In genomic region chr13:58387948-58388347, GRCm38 (mm10) we compare ENCODE assay signal across 9 mouse cellular contexts. TPM values are rescaled to one million over a fixed set of nuclear protein-coding genes. Genes with fewer than 3 reads are reported as not detected.
DNase-seq lines count a peak whose midpoint lies in the region; ATAC-seq lines count a peak whose summit lies in the region.
"Had no signal": no experiment of that assay in that cellular context is flagged by ENCODE, and none has a peak within 500 bp of the region (broad histone marks: within the 10 kb centered on the region; RNA-seq: fewer than 3 reads in every experiment).

No protein-coding gene starts in this region.

- H3K4me2 ChIP-seq in forebrain, embryonic 14.5 days (ENCODE audit: low read length), result no peak overlapping the region
- H3K4me2 ChIP-seq in hindbrain, embryonic 11.5 days (replicated peaks; ENCODE audit: low read depth, low read length), result no peak overlapping the region
- no peak overlapping the region for H3K4me2 ChIP-seq in lung, embryonic 16.5 days (ENCODE audit: low read depth, low read length)
- H3K4me2 ChIP-seq: limb, embryonic 15.5 days had no signal

- no peaks in the 10 kb centered on the region for H3K4me1 ChIP-seq in forebrain, embryonic 14.5 days (ENCODE audit: control insufficient read depth, insufficient read depth, low read length)
- no peaks in the 10 kb centered on the region for H3K4me1 ChIP-seq in hindbrain, embryonic 11.5 days (replicated peaks; ENCODE audit: control insufficient read depth, insufficient read depth, low read length)
- H3K4me1 ChIP-seq in lung, embryonic 16.5 days (replicated peaks; ENCODE audit: control insufficient read depth, insufficient read depth, low read length), result peaks cover 8% of the 10 kb centered on the region

- DNase-seq in NIH3T3 (ENCODE audit: low read depth), result peak; percentile 73
- peak; percentile 75 for DNase-seq in c-Kit-positive CD71-positive TER-119-negative erythroid progenitor cells, embryonic 14.5 days (ENCODE audit: low read depth)
- DNase-seq in forebrain, embryonic 14.5 days (ENCODE audit: low spot score), result peak; percentile 85
- DNase-seq in hindbrain, embryonic 11.5 days (ENCODE audit: low spot score), result peak; percentile 83
- DNase-seq in layer of hippocampus, adult 9-11 months, result peak; percentile 57
- peak; percentile 82 to 87 for DNase-seq in right cerebral cortex, adult 2 months (ENCODE audit: low spot score in 2 of 2)
- DNase-seq in urinary bladder, postnatal 25 days (ENCODE audit: low spot score), result peak; percentile 50

- no peak overlapping the region for H3K27ac ChIP-seq in forebrain, embryonic 14.5 days (ENCODE audit: low read depth, low read length)
- no peak overlapping the region for H3K27ac ChIP-seq in hindbrain, embryonic 11.5 days (ENCODE audit: low read depth, low read length)
- no peak overlapping the region for H3K27ac ChIP-seq in lung, embryonic 16.5 days (ENCODE audit: low read length)
- H3K27ac ChIP-seq: limb, embryonic 15.5 days had no signal

- 21% methylated on average over 7 of the region's 7 CpGs for WGBS in forebrain, embryonic 14.5 days
- WGBS in hindbrain, embryonic 11.5 days, result 20% methylated on average over 7 of the region's 7 CpGs
- 8% methylated on average over 7 of the region's 7 CpGs for WGBS in lung, embryonic 16.5 days

- H3K27me3 ChIP-seq in forebrain, embryonic 14.5 days (replicated peaks; ENCODE audit: control insufficient read depth, insufficient read depth, low read length), result no peaks in the 10 kb centered on the region
- H3K27me3 ChIP-seq in hindbrain, embryonic 11.5 days (ENCODE audit: control insufficient read depth, insufficient read depth, low read length), result no peaks in the 10 kb centered on the region
- no peaks in the 10 kb centered on the region for H3K27me3 ChIP-seq in lung, embryonic 16.5 days (ENCODE audit: control insufficient read depth, insufficient read depth, low read depth, low read length)
- H3K27me3 ChIP-seq: limb, embryonic 15.5 days had no signal

- H3K9me3 ChIP-seq in forebrain, embryonic 14.5 days (replicated peaks; ENCODE audit: control insufficient read depth, low read length), result no peaks in the 10 kb centered on the region
- H3K9me3 ChIP-seq in hindbrain, embryonic 11.5 days (ENCODE audit: control insufficient read depth, low read length), result no peaks in the 10 kb centered on the region
- no peaks in the 10 kb centered on the region for H3K9me3 ChIP-seq in lung, embryonic 16.5 days (ENCODE audit: control insufficient read depth, low read length)
- H3K9me3 ChIP-seq: limb, embryonic 15.5 days had no signal

- H3K36me3 ChIP-seq in forebrain, embryonic 14.5 days (ENCODE audit: control insufficient read depth, insufficient read depth, low read length), result peaks cover 23% of the 10 kb centered on the region
- 0 out of 2 replicates have a peak, but pooled peaks cover 2% of the 10 kb centered on the region for H3K36me3 ChIP-seq in hindbrain, embryonic 11.5 days (ENCODE audit: control insufficient read depth, insufficient read depth, low read length)
- H3K36me3 ChIP-seq in lung, embryonic 16.5 days (ENCODE audit: control insufficient read depth, insufficient read depth, low read length), result peaks cover 15% of the 10 kb centered on the region

- H3K4me3 ChIP-seq in forebrain, embryonic 14.5 days (ENCODE audit: low read depth, low read length), result no peak overlapping the region
- no peak overlapping the region for H3K4me3 ChIP-seq in hindbrain, embryonic 11.5 days (ENCODE audit: low read depth, low read length)
- H3K4me3 ChIP-seq in lung, embryonic 16.5 days (ENCODE audit: low read length), result no peak overlapping the region
- H3K4me3 ChIP-seq: limb, embryonic 15.5 days had no signal

- peak; percentile 57 for ATAC-seq in forebrain, embryonic 14.5 days
- peak; percentile 6; the same call in 1 of the 2 replicates for ATAC-seq in hindbrain, embryonic 11.5 days (ENCODE audit: low FRiP score)
- peak; percentile 61 for ATAC-seq in lung, embryonic 16.5 days (ENCODE audit: low read depth)

- H3K9ac ChIP-seq in forebrain, embryonic 14.5 days (ENCODE audit: low read length), result no peak overlapping the region
- no peak overlapping the region for H3K9ac ChIP-seq in hindbrain, embryonic 11.5 days (ENCODE audit: low read depth, low read length)
- no peak overlapping the region for H3K9ac ChIP-seq in lung, embryonic 16.5 days (ENCODE audit: low read length)
- H3K9ac ChIP-seq: limb, embryonic 15.5 days had no signal

RNA-seq across cellular contexts. Expression of gene 2210016F16Rik, which starts 2.9 kb away (rescaled TPM):
- polyA plus RNA-seq in forebrain, embryonic 14.5 days (2014; fragmentation: Nextera tagmentation; extraction: Ambion mirVana), result 24.0 and 28.9 TPM in 2 replicates
- polyA plus RNA-seq in hindbrain, embryonic 11.5 days (2014; fragmentation: Nextera tagmentation; extraction: Ambion mirVana), result 30.5 and 31.6 TPM in 2 replicates
- polyA plus RNA-seq in lung, embryonic 16.5 days (2015; fragmentation: Nextera tagmentation; extraction: Ambion mirVana), result 31.2 and 32.3 TPM in 2 replicates

RNA-seq across cellular contexts. Expression of gene Rmi1, which starts 14.1 kb away (rescaled TPM):
- 23.8 and 24.6 TPM in 2 replicates for polyA plus RNA-seq in forebrain, embryonic 14.5 days (2014; fragmentation: Nextera tagmentation; extraction: Ambion mirVana)
- 31.5 and 34.4 TPM in 2 replicates for polyA plus RNA-seq in hindbrain, embryonic 11.5 days (2014; fragmentation: Nextera tagmentation; extraction: Ambion mirVana)
- 27.0 and 28.6 TPM in 2 replicates for polyA plus RNA-seq in lung, embryonic 16.5 days (2015; fragmentation: Nextera tagmentation; extraction: Ambion mirVana)

RNA-seq across cellular contexts. Expression of gene Hnrnpk, which starts 15.2 kb away (rescaled TPM):
- polyA plus RNA-seq in forebrain, embryonic 14.5 days (2014; fragmentation: Nextera tagmentation; extraction: Ambion mirVana), result 1,944 and 2,007 TPM in 2 replicates
- 2,191 and 2,423 TPM in 2 replicates for polyA plus RNA-seq in hindbrain, embryonic 11.5 days (2014; fragmentation: Nextera tagmentation; extraction: Ambion mirVana)
- 1,519 and 1,646 TPM in 2 replicates for polyA plus RNA-seq in lung, embryonic 16.5 days (2015; fragmentation: Nextera tagmentation; extraction: Ambion mirVana)

RNA-seq across cellular contexts. Expression of gene Kif27, which starts 29.0 kb away (rescaled TPM):
- polyA plus RNA-seq in forebrain, embryonic 14.5 days (2014; fragmentation: Nextera tagmentation; extraction: Ambion mirVana), result 1.2 and 1.3 TPM in 2 replicates
- 1.4 and 2.5 TPM in 2 replicates for polyA plus RNA-seq in hindbrain, embryonic 11.5 days (2014; fragmentation: Nextera tagmentation; extraction: Ambion mirVana)
- 1.4 and 1.6 TPM in 2 replicates for polyA plus RNA-seq in lung, embryonic 16.5 days (2015; fragmentation: Nextera tagmentation; extraction: Ambion mirVana)

Comparison
In these comparisons a context has a peak if more than half of its experiments do, and no peak if none do; other contexts are left out.
1. ATAC-seq: peak in every context shown above with its lines; median percentile 61 in lung, embryonic 16.5 days; 57 in forebrain, embryonic 14.5 days; 6 in hindbrain, embryonic 11.5 days.